Mouse (Mus musculus): ENCODE data around the gene Polr3gl.

- no peak for TF ChIP-seq GATA1 (IDR thresholded peaks at IDR 0.05; ENCODE audit: borderline replicate concordance, low read length)
- no peak for TF ChIP-seq FLI1 (IDR thresholded peaks at IDR 0.05; ENCODE audit: low read length)
Observed at GRCm38 (mm10) chr3:96581771-96582515, 12.0 kb downstream of the Polr3gl start.

All from megakaryocyte, embryonic 14.5 days (primary cell).